ENCODE assay signal across 19 mouse cellular contexts in the genomic region with DNA sequence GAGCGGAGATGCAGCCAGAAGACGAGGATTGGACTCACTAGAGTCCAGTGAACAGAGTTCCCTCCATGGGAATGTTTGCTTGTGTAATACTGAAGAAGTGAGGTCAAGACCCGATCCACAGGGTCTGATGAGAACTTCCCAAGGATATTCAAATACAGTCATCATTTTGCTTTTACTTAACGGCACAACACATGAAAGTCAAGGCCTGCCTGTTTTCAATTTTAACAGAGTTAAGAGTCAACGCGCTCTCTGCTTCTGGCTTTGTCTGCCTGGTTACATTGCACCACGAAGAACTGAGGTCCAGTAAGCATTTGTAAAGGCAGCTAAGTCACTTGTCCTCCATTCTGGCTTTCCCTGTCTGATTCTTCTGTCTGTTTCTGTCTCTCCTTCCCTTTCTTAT.
"Had no signal": no experiment of that assay in that cellular context is flagged by ENCODE, and none has a peak within 500 bp of the region (broad histone marks: within the 10 kb centered on the region; RNA-seq: fewer than 3 reads in every experiment).

No protein-coding gene starts in this region.

- H3K9me3 ChIP-seq: liver, embryonic 13.5 days; lung, embryonic 15.5 days; stomach, embryonic 15.5 days had no signal

- ATAC-seq: liver, postnatal 0 days had no signal

- H3K4me1 ChIP-seq: lung, embryonic 15.5 days; stomach, embryonic 15.5 days had no signal

- H3K27me3 ChIP-seq: liver, embryonic 13.5 days; lung, embryonic 15.5 days; stomach, embryonic 15.5 days had no signal

- H3K36me3 ChIP-seq: liver, embryonic 13.5 days; lung, embryonic 15.5 days; stomach, embryonic 15.5 days had no signal

- DNase-seq: kidney, adult 11 months; kidney, adult 9 months; kidney, postnatal 36 days; layer of hippocampus, adult 9-11 months; layer of hippocampus, postnatal 36 days; left cerebral cortex, postnatal 4 days; liver; liver, embryonic 13.5 days; liver, postnatal 0 days; lung, postnatal 14 days; right cerebral cortex, postnatal 14 days; thymus, adult 2 months; thymus, postnatal 25 days had no signal

- H3K4me3 ChIP-seq: liver, embryonic 13.5 days; lung, embryonic 15.5 days; megakaryocyte, embryonic 14.5 days; stomach, embryonic 15.5 days had no signal

- H3K27ac ChIP-seq: kidney, postnatal 0 days; liver, embryonic 13.5 days; lung, embryonic 15.5 days; macrophage; stomach, embryonic 15.5 days had no signal

- H3K4me2 ChIP-seq: liver, embryonic 13.5 days; lung, embryonic 15.5 days; midbrain, embryonic 11.5 days; stomach, embryonic 15.5 days had no signal

- H3K9ac ChIP-seq: liver, embryonic 13.5 days; liver, postnatal 0 days; lung, embryonic 15.5 days; stomach, embryonic 15.5 days had no signal
